Comparison of ENCODE assay signal across 18 mouse cellular contexts in the genomic region with DNA sequence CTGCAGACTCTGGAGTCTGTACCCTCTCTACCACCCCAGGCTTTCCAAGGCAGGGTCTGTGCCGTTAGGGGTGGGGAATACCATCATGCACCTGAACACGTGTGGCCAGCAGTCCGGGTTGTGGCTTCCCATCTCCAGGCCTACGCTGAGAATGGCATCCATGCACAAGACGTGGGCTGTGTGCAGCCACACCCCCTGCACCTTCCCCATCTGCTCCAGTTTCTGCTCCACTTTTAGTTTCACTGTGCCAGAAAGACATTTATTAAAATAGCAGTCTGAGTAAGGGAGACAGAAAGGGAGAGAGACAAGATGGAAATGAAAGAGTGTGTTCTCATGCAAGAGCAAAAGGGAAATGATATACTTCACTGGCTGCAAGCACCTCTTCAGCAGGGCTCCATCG.
A peak's percentile ranks its signal among the peaks of the same experiment; 100 is the strongest.
DNase-seq lines count a peak whose midpoint lies in the region; ATAC-seq lines count a peak whose summit lies in the region.
"Had no signal": no experiment of that assay in that cellular context is flagged by ENCODE, and none has a peak within 500 bp of the region (broad histone marks: within the 10 kb centered on the region; RNA-seq: fewer than 3 reads in every experiment).

No protein-coding gene starts in this region.

- H3K27ac ChIP-seq in intestine, embryonic 16.5 days (ENCODE audit: low read length), result no peak overlapping the region
- H3K27ac ChIP-seq: hindbrain, embryonic 15.5 days; limb, embryonic 13.5 days; midbrain, embryonic 12.5 days had no signal

- H3K4me3 ChIP-seq in intestine, embryonic 16.5 days (ENCODE audit: low read length), result no peak overlapping the region
- H3K4me3 ChIP-seq: hindbrain, embryonic 15.5 days; limb, embryonic 13.5 days; midbrain, embryonic 12.5 days had no signal

- peak; percentile 20 to 24 for DNase-seq in cerebellum, postnatal 36 days
- no peak for DNase-seq in cerebellum, adult 8-10 months
- peak; percentile 48 to 50 for DNase-seq in frontal cortex, postnatal 14 days (ENCODE audit: low spot score in 2 of 2)
- peak; percentile 44 to 85 for DNase-seq in left cerebral cortex, adult 8-10 months (ENCODE audit: low spot score in 2 of 2)
- peak; percentile 83 for DNase-seq in right cerebral cortex, postnatal 25 days
- DNase-seq in retina, embryonic 14.5 days (ENCODE audit: low spot score), result no peak
- DNase-seq in adrenal gland, adult 18-20 months (ENCODE audit: low spot score in 2 of 2), result no peak
- DNase-seq: cerebellum, adult 11 months; gastrocnemius, postnatal 10 days; heart, postnatal 10 days; kidney, adult 11 months; kidney, postnatal 10 days; lung, postnatal 14 days had no signal

- H3K9me3 ChIP-seq in intestine, embryonic 16.5 days (ENCODE audit: control insufficient read depth, low read length), result no peaks in the 10 kb centered on the region
- H3K9me3 ChIP-seq: hindbrain, embryonic 15.5 days; limb, embryonic 13.5 days; midbrain, embryonic 12.5 days had no signal

- H3K36me3 ChIP-seq in intestine, embryonic 16.5 days (ENCODE audit: control insufficient read depth, insufficient read depth, low read length), result no peaks in the 10 kb centered on the region
- H3K36me3 ChIP-seq: limb, embryonic 13.5 days; midbrain, embryonic 12.5 days had no signal

- no peak overlapping the region for H3K4me2 ChIP-seq in intestine, embryonic 16.5 days (ENCODE audit: low read depth, low read length)
- H3K4me2 ChIP-seq: hindbrain, embryonic 15.5 days; limb, embryonic 13.5 days; midbrain, embryonic 12.5 days had no signal

- no peak for ATAC-seq in intestine, embryonic 16.5 days

- WGBS in intestine, embryonic 16.5 days, result 89% methylated on average over 6 of the region's 6 CpGs

- no peak overlapping the region for H3K9ac ChIP-seq in intestine, embryonic 16.5 days (ENCODE audit: low read depth, low read length)
- H3K9ac ChIP-seq: hindbrain, embryonic 15.5 days; limb, embryonic 13.5 days; midbrain, embryonic 12.5 days had no signal

- H3K27me3 ChIP-seq in intestine, embryonic 16.5 days (replicated peaks; ENCODE audit: control insufficient read depth, insufficient read depth, low read length), result no peaks in the 10 kb centered on the region
- H3K27me3 ChIP-seq: CH12.LX; hindbrain, embryonic 15.5 days; limb, embryonic 13.5 days; midbrain, embryonic 12.5 days had no signal

- H3K4me1 ChIP-seq in intestine, embryonic 16.5 days (ENCODE audit: control insufficient read depth, insufficient read depth, low read length), result no peaks in the 10 kb centered on the region
- H3K4me1 ChIP-seq: hindbrain, embryonic 15.5 days; limb, embryonic 13.5 days; midbrain, embryonic 12.5 days had no signal

Comparison
In these comparisons a context has a peak if more than half of its experiments do, and no peak if none do; other contexts are left out.
1. DNase-seq: peak in cerebellum, postnatal 36 days (2 of 2), frontal cortex, postnatal 14 days (2 of 2), left cerebral cortex, adult 8-10 months (2 of 2) and right cerebral cortex, postnatal 25 days (single experiment); none in cerebellum, adult 8-10 months (single experiment), retina, embryonic 14.5 days (single experiment) and adrenal gland, adult 18-20 months (0 of 2).